Comparison of ENCODE assay signal across 13 mouse cellular contexts in genomic region chr14:12539071-12539470, GRCm38 (mm10).
"Had no signal": no experiment of that assay in that cellular context is flagged by ENCODE, and none has a peak within 500 bp of the region (broad histone marks: within the 10 kb centered on the region; RNA-seq: fewer than 3 reads in every experiment).

No protein-coding gene starts in this region.

- H3K36me3 ChIP-seq: limb, embryonic 15.5 days; liver, embryonic 12.5 days; midbrain, embryonic 15.5 days had no signal

- H3K4me2 ChIP-seq: limb, embryonic 15.5 days; liver, embryonic 12.5 days; lung, embryonic 14.5 days; midbrain, embryonic 11.5 days; midbrain, embryonic 15.5 days; neural tube, embryonic 13.5 days had no signal

- H3K27me3 ChIP-seq: limb, embryonic 15.5 days; liver, embryonic 12.5 days; midbrain, embryonic 15.5 days; neural tube, embryonic 13.5 days had no signal

- H3K9me3 ChIP-seq: limb, embryonic 15.5 days; liver, embryonic 12.5 days; midbrain, embryonic 15.5 days; neural tube, embryonic 13.5 days had no signal

- DNase-seq: kidney, postnatal 25 days; layer of hippocampus, postnatal 36 days; lung, embryonic 14.5 days; lung, postnatal 10 days; lung, postnatal 4 days; retina, postnatal 1 day; right cerebral cortex, postnatal 14 days; thymus, postnatal 36 days had no signal

- H3K27ac ChIP-seq: limb, embryonic 15.5 days; liver, embryonic 12.5 days; midbrain, embryonic 15.5 days; neural tube, embryonic 13.5 days had no signal

- ATAC-seq: liver, embryonic 12.5 days; midbrain, embryonic 15.5 days had no signal

- H3K9ac ChIP-seq: limb, embryonic 15.5 days; liver, embryonic 12.5 days; lung, embryonic 14.5 days; midbrain, embryonic 15.5 days; neural tube, embryonic 13.5 days had no signal

- H3K4me3 ChIP-seq: limb, embryonic 15.5 days; liver, embryonic 12.5 days; midbrain, embryonic 15.5 days; neural tube, embryonic 13.5 days had no signal

- H3K4me1 ChIP-seq: limb, embryonic 15.5 days; liver, embryonic 12.5 days; midbrain, embryonic 15.5 days; neural tube, embryonic 13.5 days had no signal
